Mouse (Mus musculus) right cerebral cortex, adult 2 months (tissue): ENCODE results near the gene Adam15.

Source experiments
- DNase-seq, 2 experiments: peaks; one replicate each; pipeline ENCODE4 v3.0.0; 2021 to 2022; ENCODE audit warnings: low spot score in 2 of 2

The Adam15 gene

DNA sequence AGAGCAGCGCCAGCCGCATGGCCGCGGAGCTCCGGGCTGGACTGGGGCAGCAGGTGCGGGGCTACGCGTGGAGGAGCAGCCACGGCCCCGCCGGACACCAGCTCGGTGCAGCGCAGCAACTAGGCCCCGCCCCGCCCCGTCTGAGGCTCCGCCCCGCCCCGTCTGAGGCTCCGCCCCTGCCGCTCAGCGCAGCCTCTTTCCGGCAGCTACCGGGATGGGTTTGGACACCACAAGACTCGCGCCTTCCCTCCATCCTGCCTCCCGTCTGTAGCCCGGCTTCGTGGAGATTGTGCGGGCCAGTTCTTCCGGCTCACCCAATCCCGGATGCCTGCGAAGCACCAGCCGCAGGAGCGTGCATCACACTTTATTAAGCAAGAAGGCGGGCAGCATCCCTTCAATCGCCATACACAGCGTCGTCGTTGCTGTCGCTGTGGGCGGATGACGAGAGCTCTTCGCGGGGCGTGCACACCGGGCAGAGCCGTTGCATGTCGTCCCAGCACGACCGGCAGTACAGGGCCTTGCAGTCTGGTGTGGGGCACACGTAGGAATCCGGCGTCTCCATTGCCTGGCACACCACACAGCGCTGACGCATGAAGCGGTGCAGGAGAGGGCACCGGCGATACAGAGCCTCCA, at the start of gene Adam15:
TSS of gene Adam15 (minus strand) at position 128 of the 633 bp plus-strand sequence.
- peak; percentile 84 to 89 for DNase-seq

DNA sequence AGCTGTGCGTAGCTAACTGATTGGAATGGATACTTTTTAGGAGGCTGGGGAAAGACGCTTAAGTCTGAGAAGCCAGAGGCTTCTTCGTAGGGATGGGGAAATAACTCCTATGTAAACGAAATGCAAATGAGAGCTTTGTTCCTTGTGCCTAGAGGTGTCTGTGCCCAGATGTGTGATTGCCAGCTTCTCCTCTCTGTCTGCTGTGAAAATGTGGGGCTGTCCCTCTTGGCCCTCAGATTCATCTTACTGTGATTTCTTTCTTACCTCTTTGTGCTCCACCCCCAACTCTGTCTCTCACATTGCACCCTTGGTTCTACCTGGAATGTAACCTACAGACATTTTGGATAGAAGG, 46.8 kb upstream of the Adam15 start:
- no peak for DNase-seq

DNA sequence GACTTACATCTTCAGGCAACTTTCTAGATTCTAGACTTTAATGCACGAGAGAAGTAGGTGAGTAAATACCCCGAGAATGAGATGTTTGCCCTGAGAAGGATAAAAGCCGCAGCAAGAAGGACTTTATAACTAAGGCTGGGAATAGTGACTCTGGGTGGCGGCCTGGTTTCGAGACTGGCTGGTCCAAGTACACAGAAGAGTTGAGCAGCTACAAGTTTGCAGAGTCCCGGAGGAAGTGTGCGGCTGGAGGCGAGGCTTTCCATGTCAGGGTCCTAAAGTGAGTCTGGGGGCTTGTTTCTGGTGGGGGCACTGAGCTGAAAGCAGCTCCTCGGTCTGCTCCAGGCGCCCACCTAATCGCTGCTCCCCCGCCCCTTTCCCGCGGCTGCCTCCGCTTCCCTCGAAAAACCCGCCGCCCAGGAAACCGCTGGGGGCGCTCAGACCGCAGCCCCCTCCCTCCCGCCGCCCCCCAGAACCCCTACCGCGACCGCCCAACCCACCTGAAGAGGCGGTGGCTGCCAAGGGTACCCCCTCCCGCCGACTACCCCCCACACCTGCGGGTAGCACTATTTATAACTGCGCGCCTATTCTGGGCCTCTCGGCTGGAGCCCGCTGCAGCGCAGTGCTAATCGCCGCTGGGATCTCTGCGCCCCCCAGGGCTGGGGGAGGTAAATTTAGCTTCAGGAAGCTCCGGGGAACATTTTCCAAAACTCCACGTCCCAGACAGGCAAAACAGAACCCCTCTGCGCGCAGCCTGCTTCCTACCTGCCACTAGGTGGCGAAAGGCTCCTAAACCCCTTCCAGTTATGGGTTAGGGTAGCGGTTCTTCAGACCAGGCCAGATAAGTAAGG, 46.2 kb upstream of the Adam15 start:
- DNase-seq: peak; percentile 48 to 64

DNA sequence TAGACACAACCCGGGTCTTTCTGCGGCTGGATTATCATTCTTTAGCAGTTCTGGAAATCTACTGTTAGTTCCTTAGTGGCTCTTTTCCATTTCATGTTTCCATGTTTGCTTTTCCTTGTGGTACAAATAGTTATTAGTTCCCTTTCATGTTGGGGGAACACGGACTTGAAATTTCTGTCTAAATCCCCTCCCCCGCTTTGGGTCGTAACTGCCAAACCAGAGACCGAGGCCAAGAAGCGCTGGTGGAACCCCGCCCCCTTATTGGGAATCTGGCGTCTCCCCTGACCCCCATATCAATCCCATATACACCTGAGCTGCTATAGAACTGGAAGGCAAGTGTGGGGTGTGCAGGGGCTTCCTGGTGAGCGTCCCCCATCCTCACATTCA, 45.6 kb upstream of the Adam15 start:
- DNase-seq: no peak

DNA sequence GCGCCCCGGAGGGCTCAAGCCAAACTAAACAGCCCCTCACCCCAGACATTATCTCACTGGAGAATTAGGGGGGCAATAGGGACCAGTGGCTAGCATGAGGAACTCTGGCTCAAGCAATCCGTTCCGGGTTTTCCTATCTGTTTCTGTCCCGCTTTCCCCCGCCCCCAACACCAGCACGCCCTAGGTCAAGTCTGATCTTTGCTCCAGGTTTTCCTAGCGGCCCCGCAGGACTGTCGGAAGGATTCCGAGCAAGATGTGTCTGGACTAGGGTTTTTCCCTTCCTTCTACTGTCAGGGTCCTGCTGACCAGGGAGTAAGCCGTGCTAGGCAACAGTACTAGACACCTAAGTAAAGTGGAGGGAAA, 45.1 kb upstream of the Adam15 start:
- DNase-seq: peak in 1 of 2 experiments; percentile 55

DNA sequence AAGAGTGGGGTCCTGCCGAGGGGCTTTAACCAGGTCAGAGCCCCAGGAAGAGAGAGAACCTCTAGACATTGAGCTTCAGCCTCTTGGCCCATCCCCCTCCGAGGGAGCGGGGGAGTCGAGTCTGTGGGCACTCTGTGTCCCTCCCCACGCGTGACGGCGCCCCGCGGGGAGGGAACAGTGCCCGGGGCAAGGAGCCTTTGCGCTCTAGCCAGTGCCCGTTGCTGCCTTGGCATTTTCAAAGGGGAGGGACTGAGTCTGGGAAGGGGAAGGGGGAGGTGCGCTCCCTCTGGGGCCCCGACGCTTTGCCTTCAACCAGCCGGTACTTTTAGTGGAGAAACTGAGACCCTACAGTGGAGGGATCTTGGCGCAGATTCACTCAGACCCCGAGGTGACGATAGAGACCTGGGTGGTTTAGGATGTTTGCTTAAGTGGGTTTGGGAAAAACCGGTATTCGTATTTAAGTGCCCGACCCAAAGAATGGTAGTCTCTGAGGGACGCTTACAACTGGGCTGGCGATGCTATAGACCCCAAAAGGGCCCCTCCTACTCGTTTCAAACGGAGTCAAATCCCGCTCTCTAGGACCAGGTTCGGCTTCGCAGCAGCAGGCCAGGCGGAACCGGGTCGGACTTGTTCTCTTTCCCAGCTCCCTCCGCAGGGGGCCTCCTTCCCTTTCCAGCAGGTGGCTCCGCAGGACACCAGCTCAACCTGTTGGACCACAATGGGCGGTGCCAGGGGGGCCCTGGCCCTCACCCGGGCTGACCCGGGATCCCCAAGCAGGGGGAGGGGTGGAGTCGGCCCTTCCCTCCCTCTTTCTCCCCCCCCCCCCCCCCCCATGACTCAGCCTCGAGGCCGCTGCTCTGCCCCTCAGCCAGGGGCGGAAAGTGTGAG, 44.5 kb upstream of the Adam15 start, which contains the start of gene Zbtb7b:
TSS of gene Zbtb7b (minus strand) at position 771 of the 888 bp plus-strand sequence.
- peak; percentile 44 to 51 for DNase-seq

DNA sequence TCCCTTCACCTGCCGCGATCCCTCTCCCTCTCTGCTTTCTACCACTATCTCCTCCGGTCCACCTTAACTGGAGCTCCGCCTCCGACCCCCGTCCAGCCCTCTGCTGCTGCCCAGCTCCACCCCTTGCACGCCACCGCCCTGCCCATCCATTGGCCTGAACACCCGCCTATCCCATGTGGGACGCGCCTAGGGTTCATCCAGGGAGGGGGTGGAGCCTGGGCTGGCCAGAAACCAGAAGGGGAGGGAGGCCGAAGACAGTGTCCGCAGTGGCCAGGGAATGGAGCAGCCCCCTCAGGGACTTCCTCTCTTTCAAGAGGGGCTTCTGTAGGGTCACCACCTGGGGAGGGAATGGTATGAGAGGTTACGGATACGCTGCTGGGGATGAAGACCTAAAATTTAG, 43.8 kb upstream of the Adam15 start:
- peak; percentile 94 to 95 for DNase-seq

DNA sequence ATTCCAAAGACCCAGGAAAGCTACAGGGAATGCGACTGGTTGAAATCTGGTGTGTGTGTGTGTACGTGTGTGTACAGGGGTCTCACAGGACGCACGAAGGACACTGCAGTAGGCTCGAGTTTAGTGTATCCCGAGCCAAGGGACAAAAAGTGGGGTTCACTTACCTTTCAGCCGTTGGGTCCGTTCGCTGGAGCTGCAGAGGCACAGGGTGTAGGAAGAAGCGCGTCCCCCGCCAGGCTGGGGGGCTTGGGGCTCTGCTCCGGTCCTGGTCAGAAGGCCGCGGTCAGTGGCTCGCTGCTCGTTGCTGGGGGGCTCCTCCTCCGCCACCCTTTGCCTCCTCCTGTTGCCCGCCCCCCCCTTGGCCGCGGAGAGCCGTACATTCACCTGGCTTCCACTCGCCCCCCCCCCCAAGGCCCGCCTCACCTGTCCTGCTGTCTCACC, 43.1 kb upstream of the Adam15 start:
- no peak for DNase-seq

DNA sequence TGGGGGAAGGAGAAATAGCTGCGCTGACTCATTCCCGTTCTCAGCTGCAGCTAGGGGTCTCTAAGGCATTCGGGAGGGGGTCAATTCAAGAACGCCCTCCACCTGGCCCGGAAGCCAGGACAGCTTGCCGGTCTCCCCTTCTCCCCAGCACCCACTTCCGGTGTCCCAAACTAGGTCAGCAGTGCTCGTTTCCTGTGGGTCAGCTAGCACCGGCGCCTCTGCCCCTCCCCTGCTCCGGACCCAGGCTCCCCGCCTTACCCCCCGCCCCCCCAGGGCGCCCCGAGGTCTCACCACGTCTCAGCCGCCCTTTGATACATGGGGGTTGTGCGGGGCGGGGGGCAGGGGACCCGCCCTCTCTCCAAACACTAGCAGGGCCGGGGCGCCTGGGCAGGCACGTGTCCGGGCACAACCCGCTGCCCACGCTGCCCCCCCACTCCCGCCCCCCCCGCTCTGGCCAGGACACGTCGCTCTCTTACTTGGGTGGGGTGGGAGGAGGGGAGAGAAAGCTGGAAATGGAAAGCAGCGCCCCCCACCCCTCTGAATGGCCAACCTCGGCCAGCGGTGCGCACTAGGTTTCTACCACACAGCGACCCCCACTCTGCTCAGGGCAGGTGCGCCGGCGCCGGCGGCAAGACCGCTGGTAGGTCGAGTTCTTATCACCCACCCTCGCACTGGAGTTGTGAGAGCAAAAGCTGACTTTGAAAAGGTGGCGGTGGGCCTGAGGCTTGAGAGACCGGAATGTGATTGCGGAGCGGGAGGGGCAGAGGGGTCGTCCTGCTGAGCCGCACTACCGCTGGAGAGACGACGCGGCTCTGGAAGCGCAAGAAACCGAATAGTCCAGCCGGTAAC, 42.1 kb upstream of the Adam15 start:
- peak in 1 of 2 experiments; percentile 34 for DNase-seq

DNA sequence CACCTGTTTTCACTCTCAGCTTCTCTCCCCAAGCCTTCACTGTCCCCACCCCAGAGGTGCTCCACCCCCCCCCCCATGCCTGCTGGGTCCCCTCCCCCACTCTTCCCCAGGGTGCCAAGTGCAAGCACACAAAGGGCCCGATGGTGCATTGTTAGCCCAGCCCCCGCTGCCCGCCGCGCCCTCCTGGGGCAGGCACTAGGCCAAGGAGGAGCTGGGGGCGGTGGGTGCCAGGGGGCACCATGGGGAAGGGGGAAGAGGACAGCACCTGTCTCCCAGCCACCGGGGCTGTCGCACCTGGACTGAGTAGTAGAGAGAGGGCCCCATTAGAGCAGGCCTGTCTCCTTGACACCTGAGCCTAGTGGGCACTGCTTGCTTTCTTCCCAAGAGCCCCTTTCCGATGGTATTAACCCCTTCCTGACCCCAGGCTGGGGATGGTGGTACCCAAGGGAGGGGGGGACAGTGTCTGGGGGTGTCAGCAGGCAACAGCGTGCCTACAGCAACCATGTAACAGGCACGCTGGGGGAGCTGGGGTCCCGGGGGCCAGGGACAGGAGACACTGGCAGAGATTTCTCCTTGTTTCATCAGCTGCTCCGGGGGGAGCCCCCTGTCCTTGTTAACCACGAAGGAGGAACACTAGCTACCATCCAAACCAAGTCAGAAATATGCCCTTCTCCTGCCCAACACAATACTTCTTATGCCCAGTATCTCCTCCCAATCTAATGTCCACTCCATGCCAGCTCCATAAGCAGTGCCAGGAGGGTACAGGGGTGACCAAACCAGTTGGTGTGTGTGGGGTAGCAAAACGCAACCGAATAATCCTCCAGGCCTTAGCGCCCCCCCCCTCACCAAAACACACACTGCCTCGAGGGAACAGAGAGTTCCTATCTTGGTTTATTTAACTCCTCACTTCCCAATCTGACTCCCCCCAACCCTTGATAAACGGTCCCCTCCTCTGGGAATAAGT, 41.2 kb upstream of the Adam15 start:
- DNase-seq: no peak

DNA sequence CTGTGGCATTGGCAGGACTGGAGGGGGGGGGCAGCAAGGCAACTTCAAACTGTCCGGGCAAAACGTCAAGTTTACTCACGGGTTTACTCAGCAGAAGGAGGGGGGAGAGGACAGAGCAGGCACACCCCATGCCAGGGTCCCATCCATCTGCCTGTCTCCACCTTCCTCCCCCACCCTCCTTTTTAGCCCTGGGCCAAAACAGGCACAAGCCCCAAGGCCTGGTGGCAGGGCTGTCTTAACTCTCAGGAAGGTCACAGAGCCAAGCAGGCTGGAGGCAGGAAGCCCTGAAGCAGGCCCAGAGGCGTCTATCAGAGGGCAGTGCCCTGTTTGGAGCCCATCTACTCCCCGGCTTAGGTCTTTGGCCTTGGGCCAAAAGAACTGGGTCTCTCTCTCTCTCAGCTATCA, 40.3 kb upstream of the Adam15 start:
- no peak for DNase-seq

DNA sequence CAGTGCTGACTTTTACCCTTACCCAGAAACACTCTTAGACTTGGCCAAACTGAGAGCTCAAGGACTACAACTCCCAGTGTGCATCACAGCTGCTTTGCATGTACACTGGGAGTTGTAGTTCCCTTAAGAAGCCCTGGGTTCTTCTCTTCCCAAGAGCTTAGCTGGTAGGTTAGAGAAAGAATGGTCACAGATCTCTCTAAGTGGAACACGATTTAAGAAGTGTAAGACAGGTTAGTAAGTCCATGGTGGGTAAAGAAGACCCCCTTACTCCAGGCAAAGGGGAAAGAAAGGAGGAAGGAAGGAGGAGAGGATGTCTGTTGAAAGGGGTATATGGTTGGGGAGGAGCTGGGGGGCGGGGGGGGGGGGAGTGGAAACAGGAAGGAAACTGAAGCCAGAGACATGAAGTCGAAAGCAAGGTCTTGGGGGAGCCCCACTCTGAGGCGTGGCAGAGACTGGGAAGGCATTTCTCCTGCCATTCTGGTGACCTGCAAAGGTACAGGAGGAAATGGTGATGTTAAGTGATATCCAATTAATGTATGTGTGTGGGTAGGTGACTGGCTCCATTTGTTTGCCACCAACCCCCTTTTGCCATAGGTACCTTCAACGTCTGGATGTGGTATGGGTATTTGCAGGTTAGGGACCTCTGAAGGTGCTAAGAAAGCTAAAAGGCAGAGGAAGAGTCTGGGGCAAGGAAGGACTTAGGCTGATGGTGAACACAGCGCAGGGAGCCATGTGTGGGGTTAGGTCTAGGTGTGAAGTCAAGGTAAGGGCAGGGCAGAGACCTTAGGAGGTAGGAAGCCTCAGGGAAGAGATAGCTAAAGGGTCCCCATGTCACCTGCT, 39.3 kb upstream of the Adam15 start:
- peak in 1 of 2 experiments; percentile 34 for DNase-seq

DNA sequence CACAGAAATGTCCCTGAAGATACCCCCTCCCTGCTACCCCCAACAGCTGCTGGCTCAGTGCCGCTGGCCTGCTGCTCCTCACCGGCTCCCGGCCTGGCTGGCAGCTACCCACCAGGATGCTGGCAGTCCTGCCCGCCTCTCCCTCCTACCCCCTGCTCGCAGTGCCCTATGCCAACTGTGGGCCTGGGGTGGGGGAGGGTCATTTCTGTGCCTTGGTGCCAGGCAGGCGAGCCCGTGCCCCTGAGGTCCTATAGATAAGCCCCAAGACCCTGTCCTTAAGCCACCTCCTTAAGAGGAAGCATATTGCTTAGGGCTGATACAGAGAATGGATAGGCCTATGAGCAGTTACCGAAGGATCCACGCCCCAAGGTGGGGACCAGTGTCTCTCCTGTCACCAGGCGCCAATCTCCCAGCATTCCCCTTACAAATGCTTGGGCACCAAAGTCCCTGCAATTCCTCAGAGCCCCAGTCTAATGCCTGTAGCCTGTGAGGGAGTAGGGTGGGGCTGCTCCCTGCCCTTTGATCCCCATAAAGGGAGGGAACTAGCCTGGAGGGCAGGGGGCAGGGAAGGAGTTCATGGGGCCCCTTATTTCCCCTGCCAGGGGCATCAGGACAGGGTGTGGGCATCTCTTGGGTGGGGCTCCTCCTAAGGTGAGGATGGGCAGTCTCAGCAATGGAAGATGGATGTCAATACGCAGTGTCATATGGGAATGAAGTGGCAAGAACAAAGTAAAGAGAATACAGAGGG, 38.5 kb upstream of the Adam15 start:
- peak in 1 of 2 experiments; percentile 33 for DNase-seq

DNA sequence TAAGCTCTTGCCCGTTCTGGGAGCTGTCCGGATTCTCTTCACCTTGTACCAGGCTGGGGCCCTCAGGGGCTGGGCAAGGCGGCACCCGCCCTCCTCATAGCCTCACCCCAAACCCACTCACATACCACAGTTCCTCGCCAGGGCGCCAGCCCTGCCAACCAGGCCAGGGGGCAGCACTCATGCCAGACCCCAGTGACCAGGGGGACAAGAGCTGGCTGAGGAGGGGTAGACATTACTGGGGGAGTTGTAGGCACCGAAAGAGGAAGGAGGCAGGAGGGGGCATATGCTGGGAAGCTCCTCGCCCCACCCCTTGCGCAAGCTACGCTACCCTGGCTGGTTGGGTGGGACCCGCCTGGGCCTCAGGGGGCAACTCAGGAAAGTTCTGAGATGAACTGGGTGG, 37.8 kb upstream of the Adam15 start:
- no peak for DNase-seq

DNA sequence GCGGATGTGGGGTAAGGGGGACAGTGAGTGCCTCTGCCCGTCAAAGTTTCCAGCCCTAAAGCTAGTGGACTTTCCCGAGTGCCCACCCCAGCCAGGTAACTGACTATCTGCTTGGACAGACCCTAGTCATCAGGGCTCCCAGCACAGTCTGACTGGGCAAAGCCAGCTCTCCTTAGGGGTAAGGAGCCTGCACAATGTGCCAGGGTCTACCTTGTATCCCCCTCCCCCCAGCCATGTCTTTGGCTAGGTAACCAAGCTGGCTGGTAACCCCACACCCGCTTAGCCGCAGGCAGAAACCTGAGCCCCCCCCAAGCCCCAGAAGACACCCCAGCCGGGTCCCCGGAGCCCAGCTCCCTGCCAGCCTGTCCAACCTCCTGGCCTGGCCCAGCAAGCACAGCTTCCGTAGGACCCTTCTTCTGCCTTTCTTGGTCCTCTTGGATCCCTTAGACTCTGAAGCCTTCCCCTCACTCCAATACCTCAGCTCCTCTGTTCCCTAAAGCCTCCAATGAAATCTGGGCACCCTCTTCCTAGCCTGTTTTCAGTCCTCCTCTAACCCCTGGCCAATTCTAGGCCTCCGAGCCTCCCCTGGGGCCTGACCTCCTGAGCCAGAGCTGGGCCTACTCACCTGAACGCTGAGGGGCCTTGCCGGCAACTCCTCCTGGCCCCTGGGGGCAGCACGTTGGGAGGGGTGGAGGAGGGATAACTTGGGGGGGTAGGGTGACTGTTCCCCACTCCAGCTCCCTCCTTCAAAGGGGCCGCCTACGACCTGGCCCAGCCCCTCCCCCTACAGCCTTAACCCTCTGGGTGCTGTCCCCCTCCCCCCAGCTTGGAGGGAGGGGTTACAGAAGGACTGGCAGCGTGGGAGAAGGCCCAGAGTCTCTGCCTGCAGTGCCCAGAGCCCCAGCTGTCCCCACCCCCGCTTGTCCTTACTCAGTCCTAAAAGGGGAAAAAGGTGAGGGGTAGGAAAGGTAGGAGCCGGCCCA, 36.9 kb upstream of the Adam15 start:
- no peak for DNase-seq

DNA sequence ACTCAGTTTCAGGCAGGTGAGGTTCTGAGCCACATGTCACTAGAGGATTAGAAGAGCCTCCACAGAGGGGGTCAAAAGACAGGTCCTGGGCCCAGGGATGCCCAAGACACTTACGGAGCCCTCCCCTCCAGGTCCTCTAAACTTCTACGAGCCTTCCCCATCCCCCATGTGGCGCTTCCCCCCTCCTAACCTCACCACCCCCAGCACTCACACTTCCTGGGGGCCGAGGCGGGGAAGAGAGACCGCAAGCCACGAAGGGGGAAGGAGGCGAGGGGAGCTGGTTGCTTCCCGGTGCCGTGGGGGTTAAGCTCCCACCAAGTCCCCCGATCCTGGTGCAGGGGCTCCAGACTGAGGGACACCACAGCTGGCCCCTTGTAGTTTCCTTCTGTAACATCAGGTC, 35.7 kb upstream of the Adam15 start:
- no peak for DNase-seq
